Mouse (Mus musculus) forebrain, embryonic 12.5 days (tissue): ENCODE measurements around the gene Smg7. TPM values are rescaled to one million over a fixed set of nuclear protein-coding genes. Genes with fewer than 3 reads are reported as not detected.
A peak's percentile ranks its signal among the peaks of the same experiment; 100 is the strongest.

ENCODE experiments used
- ATAC-seq: fragments of 200-750 bp; cut with Nextera tagmentation; 2 replicates; pipeline ENCODE4 v1.8.0; 2017; ENCODE audit warnings: moderate TSS enrichment; ENCODE audit not compliant: low FRiP score
- H3K27ac ChIP-seq: fragments of 300-500 bp; sonication (generic); 2 replicates; pipeline ENCODE4 v1.5.1; 2016; ENCODE audit warnings: mild to moderate bottlenecking
- H3K27me3 ChIP-seq: fragments of 300-500 bp; sonication (generic); 2 replicates; pipeline ENCODE4 v1.6.1; 2016; ENCODE audit warnings: mild to moderate bottlenecking
- H3K36me3 ChIP-seq: fragments of 300-500 bp; sonication (generic); replicated peaks from 2 replicates; pipeline ENCODE4 v1.6.1; 2016; ENCODE audit warnings: mild to moderate bottlenecking
- H3K4me1 ChIP-seq: fragments of 300-500 bp; sonication (generic); 2 replicates; pipeline ENCODE4 v1.6.1; 2016
- H3K4me2 ChIP-seq: fragments of 300-500 bp; sonication (generic); 2 replicates; pipeline ENCODE4 v1.6.1; 2016; ENCODE audit warnings: mild to moderate bottlenecking, moderate library complexity
- H3K4me3 ChIP-seq: fragments of 300-500 bp; sonication (generic); replicated peaks from 2 replicates; pipeline ENCODE4 v1.5.1; 2016; ENCODE audit warnings: mild to moderate bottlenecking
- H3K9ac ChIP-seq: fragments of 300-500 bp; sonication (generic); 2 replicates; pipeline ENCODE4 v1.6.1; 2016; ENCODE audit warnings: mild to moderate bottlenecking
- H3K9me3 ChIP-seq: fragments of 300-500 bp; sonication (generic); 2 replicates; pipeline ENCODE4 v1.6.1; 2016
- WGBS: fragments of 180-500 bp; shearing (Covaris S2); methylation state at CpG from one replicate; pipeline ENCODE4 v1.1.7; 2016; 5-methylcytosine and 5-hydroxymethylcytosine counted together
- polyA plus RNA-seq: library from polyadenylated mRNA; unstranded; fragments of >200 nt; fragmentation: Nextera tagmentation; extraction: Ambion mirVana; gene quantifications from 2 replicates; pipeline ENCODE4 v1.2.1, GENCODE M21; 2016

Gene Smg7
- polyA plus RNA-seq, 1 experiment from 2014 or later = 34.1 TPM

- 21% methylated on average over 12 of the region's 12 CpGs for WGBS
- Histone ChIP-seq H3K9me3 (no peaks in the 10 kb centered on the region), H3K27me3 (no peaks in the 10 kb centered on the region), H3K9ac (no peak overlapping the region), H3K4me2 (0 out of 2 replicates have a peak overlapping the region, but pooled peaks have one; percentile 3), H3K4me1 (peaks cover 36% of the 10 kb centered on the region), H3K4me3 (no peak overlapping the region), H3K27ac (peak overlapping the region; percentile 80), H3K36me3 (no peaks in the 10 kb centered on the region)
- ATAC-seq = peak; percentile 66
Observed at GRCm38 (mm10) chr1:152817027-152817769, 85.2 kb downstream of the Smg7 start.

- 43% methylated on average over 7 of the region's 7 CpGs for WGBS
- peak; percentile 51; the same call in 1 of the 2 replicates for ATAC-seq
- H3K4me2 ChIP-seq = no peak overlapping the region
- H3K4me1 ChIP-seq = peaks cover 49% of the 10 kb centered on the region
- H3K36me3 ChIP-seq = no peaks in the 10 kb centered on the region
- H3K9me3 ChIP-seq = no peaks in the 10 kb centered on the region
- H3K27me3 ChIP-seq = no peaks in the 10 kb centered on the region
- peak overlapping the region; percentile 80 for H3K27ac ChIP-seq
- no peak overlapping the region for H3K4me3 ChIP-seq
- H3K9ac ChIP-seq = no peak overlapping the region
Observed at GRCm38 (mm10) chr1:152815265-152815701, 87.2 kb downstream of the Smg7 start.

GRCm38 (mm10) chr1:152810533-152811439 is 91.7 kb downstream of the Smg7 start:
- Histone ChIP-seq H3K36me3 (no peaks in the 10 kb centered on the region), H3K4me3 (no peak overlapping the region), H3K4me1 (peaks cover 28% of the 10 kb centered on the region), H3K27me3 (no peaks in the 10 kb centered on the region), H3K27ac (peak overlapping the region; percentile 65; the same call in 1 of the 2 replicates), H3K4me2 (no peak overlapping the region), H3K9me3 (no peaks in the 10 kb centered on the region), H3K9ac (no peak overlapping the region)
- WGBS = 33% methylated on average over 13 of the region's 13 CpGs
- peak; percentile 77; the same call in 1 of the 2 replicates for ATAC-seq

GRCm38 (mm10) chr1:152809541-152810252 is 92.7 kb downstream of the Smg7 start:
- H3K36me3 ChIP-seq = no peaks in the 10 kb centered on the region
- H3K4me3 ChIP-seq = no peak overlapping the region
- no peaks in the 10 kb centered on the region for H3K9me3 ChIP-seq
- WGBS = 54% methylated on average over 8 of the region's 8 CpGs
- peak; percentile 52; the same call in 1 of the 2 replicates for ATAC-seq
- H3K4me1 ChIP-seq = peaks cover 18% of the 10 kb centered on the region
- H3K27me3 ChIP-seq = no peaks in the 10 kb centered on the region
- H3K9ac ChIP-seq = no peak overlapping the region
- H3K27ac ChIP-seq = peak overlapping the region; percentile 31; the same call in 1 of the 2 replicates
- H3K4me2 ChIP-seq = no peak overlapping the region

GRCm38 (mm10) chr1:152808392-152808680 is 94.1 kb downstream of the Smg7 start:
- WGBS = 87% methylated on average over 2 of the region's 2 CpGs
- no peak for ATAC-seq
- no peaks in the 10 kb centered on the region for H3K27me3 ChIP-seq
- H3K27ac ChIP-seq = no peak overlapping the region
- no peaks in the 10 kb centered on the region for H3K9me3 ChIP-seq
- H3K9ac ChIP-seq = no peak overlapping the region
- no peaks in the 10 kb centered on the region for H3K36me3 ChIP-seq
- H3K4me2 ChIP-seq = no peak overlapping the region
- peaks cover 18% of the 10 kb centered on the region for H3K4me1 ChIP-seq
- H3K4me3 ChIP-seq = no peak overlapping the region

- Histone ChIP-seq H3K4me1 (peaks cover 18% of the 10 kb centered on the region), H3K9ac (no peak overlapping the region), H3K4me2 (no peak overlapping the region), H3K9me3 (no peaks in the 10 kb centered on the region), H3K27ac (no peak overlapping the region), H3K36me3 (no peaks in the 10 kb centered on the region), H3K4me3 (no peak overlapping the region), H3K27me3 (no peaks in the 10 kb centered on the region)
- no peak for ATAC-seq
- 74% methylated on average over 18 of the region's 18 CpGs for WGBS
Observed at GRCm38 (mm10) chr1:152807619-152808391, 94.6 kb downstream of the Smg7 start.

- H3K4me2 ChIP-seq = no peak overlapping the region
- H3K27ac ChIP-seq = no peak overlapping the region
- WGBS = 86% methylated on average over 6 of the region's 6 CpGs
- no peaks in the 10 kb centered on the region for H3K36me3 ChIP-seq
- no peak overlapping the region for H3K9ac ChIP-seq
- no peak for ATAC-seq
- no peaks in the 10 kb centered on the region for H3K27me3 ChIP-seq
- no peak overlapping the region for H3K4me3 ChIP-seq
- H3K9me3 ChIP-seq = no peaks in the 10 kb centered on the region
- H3K4me1 ChIP-seq = peaks cover 3% of the 10 kb centered on the region
Observed at GRCm38 (mm10) chr1:152804907-152805306, 97.5 kb downstream of the Smg7 start.

GRCm38 (mm10) chr1:152800633-152801176 is 101.7 kb downstream of the Smg7 start:
- Histone ChIP-seq H3K4me3 (no peak overlapping the region), H3K9ac (no peak overlapping the region), H3K27me3 (no peaks in the 10 kb centered on the region), H3K4me2 (no peak overlapping the region), H3K4me1 (peaks cover 3% of the 10 kb centered on the region), H3K9me3 (no peaks in the 10 kb centered on the region), H3K27ac (no peak overlapping the region), H3K36me3 (no peaks in the 10 kb centered on the region)
- WGBS = 89% methylated on average over 13 of the region's 13 CpGs
- no peak for ATAC-seq

- no peaks in the 10 kb centered on the region for H3K27me3 ChIP-seq
- H3K9me3 ChIP-seq = no peaks in the 10 kb centered on the region
- H3K36me3 ChIP-seq = no peaks in the 10 kb centered on the region
- H3K4me1 ChIP-seq = peaks cover 3% of the 10 kb centered on the region
- H3K9ac ChIP-seq = no peak within 1 kb of the TSS
- peak; percentile 77; the same call in 1 of the 2 replicates for ATAC-seq
- whole genome bisulfite sequencing = 4% methylated on average over 2 of the region's 2 CpGs
- H3K4me2 ChIP-seq = no peak within 1 kb of the TSS
- H3K27ac ChIP-seq = no peak within 1 kb of the TSS
- H3K4me3 ChIP-seq = no peak within 1 kb of the TSS
Observed at GRCm38 (mm10) chr1:152799897-152800296, 102.5 kb downstream of the Smg7 start, which contains the start of gene Ncf2. TSS of gene Ncf2 (plus strand) at chr1:152800194.

GRCm38 (mm10) chr1:152798125-152798524 is 104.3 kb downstream of the Smg7 start:
- no peak overlapping the region for H3K4me2 ChIP-seq
- peaks cover 12% of the 10 kb centered on the region for H3K4me1 ChIP-seq
- H3K9ac ChIP-seq = no peak overlapping the region
- H3K27me3 ChIP-seq = no peaks in the 10 kb centered on the region
- WGBS = 87% methylated on average over 9 of the region's 9 CpGs
- H3K27ac ChIP-seq = no peak overlapping the region
- no peak for ATAC-seq
- H3K4me3 ChIP-seq = no peak overlapping the region
- H3K9me3 ChIP-seq = no peaks in the 10 kb centered on the region
- no peaks in the 10 kb centered on the region for H3K36me3 ChIP-seq

GRCm38 (mm10) chr1:152796683-152797263 is 105.7 kb downstream of the Smg7 start:
- H3K27ac ChIP-seq = no peak overlapping the region
- H3K27me3 ChIP-seq = no peaks in the 10 kb centered on the region
- WGBS = 78% methylated on average over 8 of the region's 8 CpGs
- no peaks in the 10 kb centered on the region for H3K36me3 ChIP-seq
- ATAC-seq = no peak
- H3K9ac ChIP-seq = no peak overlapping the region
- no peaks in the 10 kb centered on the region for H3K9me3 ChIP-seq
- no peak overlapping the region for H3K4me2 ChIP-seq
- H3K4me1 ChIP-seq = peaks cover 19% of the 10 kb centered on the region
- no peak overlapping the region for H3K4me3 ChIP-seq
